Mouse (Mus musculus) G1E (cell line): ENCODE measurements around the gene Ucma.

Experiments used
- CTCF ChIP-seq: IDR thresholded peaks from 2 replicates; pipeline ENCODE4 v1.5.1; 2012; ENCODE audit warnings: low read depth, low read length, inconsistent platforms, mixed read lengths
- GATA1 ChIP-seq: IDR thresholded peaks from 2 replicates; pipeline ENCODE4 v1.6.1; 2012; ENCODE audit warnings: borderline replicate concordance, low read length, inconsistent platforms, mixed read lengths
- TAL1 ChIP-seq: conservative IDR thresholded peaks from 2 replicates; pipeline ENCODE4 v1.6.1; 2012; ENCODE audit warnings: low read depth, low read length, inconsistent platforms, mixed read lengths

GRCm38 (mm10) chr2:4954216-4954760, 21.6 kb upstream of the Ucma start:
- TF ChIP-seq GATA1 (no peak), CTCF (no peak), TAL1 (no peak)
